Mouse (Mus musculus): ENCODE measurements at regions not wholly inside any gene's neighbourhood (a gene's known extent, or its start where the extent isn't known, plus 50 kb on each side); places are given as distances from the start of the nearest gene placed in this dataset.
A peak's percentile ranks its signal among the peaks of the same experiment; 100 is the strongest.

- DNase-seq: no peak
These were observed 600.4 kb upstream of the Tusc1 start for GRCm38 (mm10) chr4:93935692-93936091.

DNA sequence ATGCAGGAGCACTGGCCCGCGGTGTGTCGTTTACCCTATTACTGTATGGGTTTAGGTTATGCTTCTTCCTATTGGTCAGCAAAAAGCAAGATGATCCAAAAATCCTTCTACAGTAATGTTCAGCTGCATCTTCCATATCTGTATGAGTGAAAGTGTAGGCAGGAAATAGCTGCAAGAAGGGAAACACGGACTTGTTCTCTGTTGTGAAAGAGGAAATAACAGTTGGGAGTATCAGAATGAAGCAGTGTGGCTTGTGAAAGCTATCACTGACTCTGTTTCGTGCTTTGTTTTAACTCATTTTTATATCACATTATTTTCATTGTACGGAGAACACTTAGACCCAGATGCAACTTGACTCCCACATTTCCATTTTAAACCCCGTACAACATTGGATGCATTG, 591.8 kb upstream of the Tusc1 start:
- no peak for DNase-seq

DNA sequence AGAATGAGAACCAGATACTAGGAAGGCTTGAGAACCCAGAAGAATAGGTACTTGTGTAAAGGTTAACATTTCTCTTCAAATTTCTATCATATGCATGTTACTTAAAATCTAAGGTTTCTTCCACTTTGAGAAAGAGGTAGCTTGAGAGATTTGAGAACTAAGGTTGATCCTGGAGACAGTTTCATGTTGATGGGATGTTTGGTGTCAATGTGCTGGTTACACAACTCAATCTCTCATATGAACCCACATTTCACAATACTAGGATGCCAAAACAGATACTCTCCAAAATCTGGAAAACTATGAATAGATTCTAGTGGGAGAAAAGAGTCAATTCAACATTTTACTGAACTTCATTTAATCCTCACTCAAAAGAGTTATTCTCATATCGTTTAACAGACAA, 589.1 kb upstream of the Tusc1 start:
- DNase-seq: no peak

GRCm38 (mm10) chr4:93886631-93887030, 551.3 kb upstream of the Tusc1 start:
- no peak for DNase-seq

DNA sequence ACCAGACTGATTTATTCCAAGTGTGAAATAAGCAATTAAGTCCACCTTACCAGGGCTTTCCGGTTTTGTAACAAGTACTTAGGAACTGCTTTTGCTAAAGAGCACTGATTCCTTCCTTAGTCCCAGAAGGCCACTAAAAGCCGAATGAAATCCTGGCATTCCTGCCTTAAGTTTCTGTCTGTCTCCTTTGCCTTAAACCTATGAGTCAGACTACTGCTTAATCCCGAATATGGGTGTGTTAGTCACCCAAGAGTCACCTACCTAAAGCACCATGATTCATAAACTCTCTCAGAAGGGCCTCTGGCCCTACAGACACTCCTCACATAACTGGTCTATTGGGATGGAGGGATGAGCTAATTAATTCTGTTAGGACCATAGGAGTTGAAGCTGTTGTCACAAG, 546.0 kb upstream of the Tusc1 start:
- no peak for DNase-seq

- no peak for DNase-seq
These were observed 544.1 kb upstream of the Tusc1 start for GRCm38 (mm10) chr4:93879351-93879872.

DNA sequence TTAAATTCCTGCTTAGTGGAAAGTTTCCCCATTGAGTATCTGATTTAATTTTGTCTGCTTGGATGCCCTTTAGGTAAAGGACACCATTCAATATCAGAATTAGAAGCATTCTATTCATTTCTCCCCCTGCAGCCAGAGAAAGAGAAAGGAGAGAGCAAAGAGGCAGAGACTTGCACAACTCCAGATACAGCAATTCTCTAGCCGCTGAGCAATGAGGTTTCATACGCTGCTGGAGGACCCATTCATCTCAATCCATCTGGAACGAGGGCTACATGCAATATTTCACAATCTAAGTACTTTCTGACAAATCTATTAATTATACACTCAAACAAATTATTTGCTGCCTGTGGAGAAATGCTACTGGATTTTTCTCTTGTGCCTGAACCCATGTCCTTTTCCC, 538.0 kb upstream of the Tusc1 start:
- DNase-seq: no peak

- DNase-seq: no peak
These were observed 518.1 kb upstream of the Tusc1 start for GRCm38 (mm10) chr4:93853451-93853850.

GRCm38 (mm10) chr4:93849178-93849577, 513.9 kb upstream of the Tusc1 start:
- no peak for DNase-seq

DNA sequence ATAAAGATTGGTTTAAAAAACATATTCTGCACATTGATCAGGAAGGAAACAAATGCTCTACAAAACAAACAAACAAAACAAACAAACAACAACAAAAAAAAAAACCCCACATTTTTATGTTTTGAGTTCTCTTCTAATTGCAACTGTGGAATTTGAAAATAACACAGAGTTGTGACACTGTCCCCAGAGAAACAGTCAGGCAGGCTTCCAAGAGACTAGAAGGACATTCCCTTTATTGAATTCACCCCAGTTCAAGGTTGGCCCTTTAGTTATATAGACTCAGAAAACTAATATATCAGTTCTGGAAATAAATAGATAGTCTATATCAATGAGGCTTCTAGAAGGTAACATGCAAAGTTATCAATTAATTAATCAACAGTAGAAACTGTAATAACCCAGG, 495.4 kb upstream of the Tusc1 start:
- no peak for DNase-seq

- DNase-seq: no peak
These were observed 457.8 kb upstream of the Tusc1 start for GRCm38 (mm10) chr4:93793104-93793503.

DNA sequence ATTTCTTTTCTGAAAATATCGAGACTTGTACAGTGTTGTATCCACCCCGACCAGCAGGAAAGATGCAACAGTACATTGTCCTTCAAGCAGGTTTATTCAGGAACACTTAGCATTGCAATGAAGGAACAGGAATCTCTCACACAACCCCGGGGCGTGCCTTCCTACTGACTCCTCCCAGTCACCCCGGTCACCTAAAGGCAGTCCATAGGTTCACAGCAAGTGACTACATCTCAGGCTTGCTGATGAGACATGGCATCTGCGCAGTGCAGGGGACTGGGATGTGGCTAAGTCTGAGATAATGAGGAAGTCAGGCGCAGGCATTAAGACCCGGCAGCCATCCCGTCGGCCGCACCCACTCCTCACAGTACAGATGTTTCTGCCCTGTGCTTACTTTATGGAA, 454.8 kb upstream of the Tusc1 start:
- no peak for DNase-seq

DNA sequence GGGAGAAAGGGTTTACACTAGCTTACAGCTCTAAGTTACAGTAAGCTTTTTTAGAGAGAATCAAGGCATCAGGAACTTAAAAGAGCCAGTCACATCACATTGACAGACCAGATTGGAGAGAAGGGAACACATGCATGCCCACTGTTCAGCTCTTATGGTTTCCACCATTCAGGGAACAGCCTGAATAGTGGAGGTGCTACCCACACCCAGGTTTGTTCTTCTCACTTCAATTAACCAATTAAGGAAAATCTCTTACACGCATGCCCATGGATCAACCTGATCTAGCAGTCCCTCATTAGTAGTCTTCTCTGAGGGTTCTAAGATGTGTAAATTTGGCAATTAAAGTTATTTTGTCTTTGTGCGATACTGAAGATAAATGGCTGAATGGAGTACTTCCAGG, 419.2 kb upstream of the Tusc1 start:
- no peak for DNase-seq

DNA sequence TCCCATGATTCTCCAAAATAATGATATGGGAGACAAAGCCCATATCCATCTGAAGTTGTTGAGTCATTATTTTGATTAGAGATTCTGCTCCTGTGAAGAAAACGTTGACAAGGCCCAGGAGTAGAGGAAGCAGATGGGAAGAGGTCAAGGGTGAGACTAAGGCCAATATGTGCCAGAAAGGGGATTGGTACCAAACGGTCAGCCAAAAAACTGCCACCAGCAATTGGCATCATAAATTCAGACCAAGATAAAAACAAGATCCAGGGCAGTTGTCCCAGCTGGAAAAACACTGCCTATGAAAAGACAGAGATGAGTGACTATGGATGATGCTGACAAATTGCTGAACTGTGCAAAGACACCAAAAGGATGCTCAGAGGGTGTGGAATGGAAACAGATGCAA, 411.0 kb upstream of the Tusc1 start:
- peak; percentile 4 for DNase-seq

- DNase-seq: no peak
These were observed 378.4 kb upstream of the Tusc1 start for GRCm38 (mm10) chr4:93713711-93714110.

- DNase-seq: no peak
These were observed 341.2 kb upstream of the Tusc1 start for GRCm38 (mm10) chr4:93676403-93677039.

DNA sequence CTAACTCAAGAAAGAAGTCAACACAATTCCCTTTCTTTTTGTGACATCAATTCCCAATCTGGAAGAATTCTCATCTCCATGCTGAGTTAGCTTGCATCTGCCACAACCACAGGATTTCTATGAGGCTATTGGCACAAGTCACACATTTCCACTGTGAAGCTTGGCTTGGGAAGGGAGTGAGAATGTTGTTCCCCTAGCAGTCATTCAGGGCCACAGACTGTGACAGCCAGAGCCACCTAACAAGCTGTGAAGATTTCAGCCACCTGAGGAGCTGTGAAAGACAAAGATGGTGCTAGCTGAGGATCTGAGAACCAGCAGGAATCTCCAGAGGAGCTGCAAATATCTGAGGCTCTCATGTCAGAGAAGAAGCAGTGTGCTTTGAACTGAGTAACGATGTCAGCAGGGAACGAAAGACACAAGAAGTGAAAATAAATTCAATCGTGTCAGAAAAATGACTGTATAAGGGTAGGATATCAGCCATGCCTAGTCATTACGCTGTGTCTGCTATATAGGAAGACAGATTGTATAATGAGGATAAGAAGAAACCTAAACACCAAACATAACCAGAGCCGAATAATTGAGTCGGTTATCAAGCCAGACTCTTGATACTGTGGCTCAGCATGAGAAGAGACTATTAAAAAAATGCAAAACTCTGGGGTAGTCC, 340.6 kb upstream of the Tusc1 start:
- no peak for DNase-seq

DNA sequence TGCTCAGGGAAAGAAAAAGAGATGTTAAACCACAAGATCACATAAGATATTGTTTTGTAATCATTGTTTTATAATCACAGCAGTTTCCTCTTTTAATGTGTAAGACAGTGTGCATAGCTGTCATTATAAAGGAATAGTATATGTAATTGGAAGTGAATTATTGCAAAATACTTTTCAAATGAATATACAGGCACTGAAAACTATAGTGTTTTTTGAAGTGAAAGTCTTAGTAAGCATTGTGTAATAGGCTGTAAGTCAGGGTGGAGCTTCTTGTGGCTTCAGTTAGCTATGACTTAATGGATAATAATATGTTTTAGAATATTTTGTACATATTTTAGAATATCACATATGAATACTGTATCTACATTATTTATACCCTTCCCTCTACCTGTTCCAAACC, 333.7 kb upstream of the Tusc1 start:
- no peak for DNase-seq

DNA sequence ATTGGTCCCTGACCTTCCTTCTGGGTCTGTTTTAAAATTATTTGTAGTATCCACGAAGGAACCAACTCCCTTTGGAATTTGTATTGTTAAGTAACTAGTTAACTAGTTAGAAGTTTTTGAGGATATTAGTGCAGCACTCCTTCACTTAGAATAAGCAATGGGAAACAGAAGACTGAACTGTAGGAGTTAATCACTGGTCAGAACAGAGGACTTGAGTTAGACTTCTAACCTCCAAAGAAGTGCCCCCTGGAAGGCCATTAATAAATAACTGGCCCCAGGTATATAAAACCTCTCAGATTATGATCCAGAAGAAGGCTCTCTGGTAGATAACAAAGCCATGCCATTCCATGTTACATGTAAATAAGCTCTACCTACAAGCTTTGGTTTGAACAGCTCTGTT, 329.0 kb upstream of the Tusc1 start:
- peak; percentile 81 for DNase-seq

- DNase-seq: no peak
These were observed 302.9 kb upstream of the Tusc1 start for GRCm38 (mm10) chr4:93638207-93638606.

- no peak for DNase-seq
These were observed 263.2 kb upstream of the Tusc1 start for GRCm38 (mm10) chr4:93598474-93598873.

DNA sequence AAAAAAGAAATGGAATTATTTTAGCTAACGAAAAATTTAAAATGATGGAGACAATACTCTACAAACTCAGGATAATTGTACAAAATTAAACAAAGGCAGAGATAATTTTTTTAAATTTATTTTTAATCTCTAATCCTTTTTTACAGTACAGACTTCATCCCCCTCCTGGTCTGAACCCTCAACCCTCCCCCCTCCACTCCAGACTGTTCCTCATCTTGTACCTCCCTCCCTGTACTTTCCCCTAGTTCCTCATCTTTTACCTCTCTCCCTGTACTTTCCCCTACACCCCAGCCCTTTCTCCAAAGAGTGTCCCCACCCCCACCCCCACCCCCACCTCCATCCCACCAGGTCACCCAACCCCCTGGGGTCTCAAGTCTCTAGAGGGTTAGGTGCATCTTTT, 249.0 kb upstream of the Tusc1 start:
- DNase-seq: no peak

GRCm38 (mm10) chr4:93583670-93584303, 248.5 kb upstream of the Tusc1 start:
- no peak for DNase-seq

GRCm38 (mm10) chr4:93579343-93579742, 244.0 kb upstream of the Tusc1 start:
- no peak for DNase-seq
